Mouse (Mus musculus) limb, embryonic 13.5 days (tissue): ENCODE measurements around the gene Kcnc1. TPM values are rescaled to one million over a fixed set of nuclear protein-coding genes. Genes with fewer than 3 reads are reported as not detected.
A peak's percentile ranks its signal among the peaks of the same experiment; 100 is the strongest.

ENCODE experiments used
- ATAC-seq: fragments of 200-750 bp; cut with Nextera tagmentation; 2 replicates; pipeline ENCODE4 v1.8.0; 2017; ENCODE audit warnings: low read depth, moderate number of reproducible peaks, moderate TSS enrichment; ENCODE audit not compliant: low FRiP score
- H3K27ac ChIP-seq: fragments of 300-500 bp; sonication (generic); 2 replicates; pipeline ENCODE4 v1.5.1; 2015; ENCODE audit warnings: inconsistent platforms, mild to moderate bottlenecking, moderate library complexity
- H3K27me3 ChIP-seq: fragments of 300-500 bp; sonication (generic); 2 replicates; pipeline ENCODE4 v1.6.1; 2015; ENCODE audit warnings: mild to moderate bottlenecking, inconsistent platforms
- H3K36me3 ChIP-seq: fragments of 300-500 bp; sonication (generic); 2 replicates; pipeline ENCODE4 v1.6.1; 2015; ENCODE audit warnings: inconsistent platforms, mild to moderate bottlenecking, moderate library complexity
- H3K4me1 ChIP-seq: fragments of 300-500 bp; sonication (generic); 2 replicates; pipeline ENCODE4 v1.6.1; 2015; ENCODE audit warnings: inconsistent platforms
- H3K4me2 ChIP-seq: fragments of 300-500 bp; sonication (generic); replicated peaks from 2 replicates; pipeline ENCODE4 v1.6.1; 2015; ENCODE audit warnings: inconsistent platforms, mild to moderate bottlenecking, moderate library complexity
- H3K4me3 ChIP-seq: fragments of 300-500 bp; sonication (generic); 2 replicates; pipeline ENCODE4 v1.5.1; 2015; ENCODE audit warnings: moderate library complexity, mild to moderate bottlenecking, inconsistent platforms
- H3K9ac ChIP-seq: fragments of 300-500 bp; sonication (generic); 2 replicates; pipeline ENCODE4 v1.6.1; 2015; ENCODE audit warnings: mild to moderate bottlenecking, inconsistent platforms
- H3K9me3 ChIP-seq: fragments of 300-500 bp; sonication (generic); 2 replicates; pipeline ENCODE4 v1.6.1; 2016; ENCODE audit warnings: inconsistent platforms
- WGBS: fragments of 180-500 bp; shearing (Covaris S2); methylation state at CpG from one replicate; pipeline ENCODE4 v1.1.7; 2015; 5-methylcytosine and 5-hydroxymethylcytosine counted together
- polyA plus RNA-seq: library from polyadenylated mRNA; unstranded; fragments of >200 nt; fragmentation: Nextera tagmentation; extraction: Ambion mirVana; gene quantifications from 2 replicates; pipeline ENCODE4 v1.2.1, GENCODE M21; 2015

Kcnc1 gene
- polyA plus RNA-seq, 1 experiment from 2014 or later: 0.60 TPM

- under 1% methylated on average over 33 of the region's 33 CpGs for WGBS
- Histone ChIP-seq H3K9me3 (no peaks in the 10 kb centered on the region), H3K4me1 (peaks cover 19% of the 10 kb centered on the region), H3K27ac (no peak overlapping the region; the same call in 1 of the 2 replicates), H3K9ac (peak overlapping the region; percentile 46), H3K27me3 (peaks cover 93% of the 10 kb centered on the region), H3K4me2 (peak overlapping the region; percentile 55), H3K4me3 (peak overlapping the region; percentile 37), H3K36me3 (no peaks in the 10 kb centered on the region)
- ATAC-seq: no peak
These were observed 19.3 kb upstream of the Kcnc1 start for GRCm38 (mm10) chr7:46377008-46377346.

GRCm38 (mm10) chr7:46378123-46378522, 18.2 kb upstream of the Kcnc1 start:
- peaks cover 19% of the 10 kb centered on the region for H3K4me1 ChIP-seq
- no peaks in the 10 kb centered on the region for H3K9me3 ChIP-seq
- 3% methylated on average over 22 of the region's 22 CpGs for WGBS
- peak overlapping the region; percentile 36; the same call in 1 of the 2 replicates for H3K9ac ChIP-seq
- ATAC-seq: no peak
- H3K27ac ChIP-seq: no peak overlapping the region; the same call in 1 of the 2 replicates
- H3K4me3 ChIP-seq: peak overlapping the region; percentile 37
- H3K36me3 ChIP-seq: no peaks in the 10 kb centered on the region
- H3K27me3 ChIP-seq: peaks cover 83% of the 10 kb centered on the region
- H3K4me2 ChIP-seq: peak overlapping the region; percentile 55

- Histone ChIP-seq H3K4me3 (no peak overlapping the region), H3K4me2 (peak overlapping the region; percentile 55; the same call in 1 of the 2 replicates)
- no peak for ATAC-seq
These were observed 17.3 kb upstream of the Kcnc1 start for GRCm38 (mm10) chr7:46378983-46379382.

GRCm38 (mm10) chr7:46380625-46381024, 15.7 kb upstream of the Kcnc1 start:
- H3K4me2 ChIP-seq: no peak overlapping the region
- no peak overlapping the region for H3K4me3 ChIP-seq
- H3K9me3 ChIP-seq: no peaks in the 10 kb centered on the region
- H3K9ac ChIP-seq: no peak overlapping the region
- WGBS: 65% methylated on average over 9 of the region's 9 CpGs
- H3K27ac ChIP-seq: no peak overlapping the region
- no peak for ATAC-seq
- peaks cover 19% of the 10 kb centered on the region for H3K4me1 ChIP-seq
- peaks cover 59% of the 10 kb centered on the region for H3K27me3 ChIP-seq
- H3K36me3 ChIP-seq: no peaks in the 10 kb centered on the region

More at GRCm38 (mm10) chr7:46378983-46379382, 17.3 kb upstream of the Kcnc1 start:
- Histone ChIP-seq H3K27ac (no peak overlapping the region), H3K9me3 (no peaks in the 10 kb centered on the region), H3K36me3 (no peaks in the 10 kb centered on the region), H3K4me1 (peaks cover 19% of the 10 kb centered on the region), H3K9ac (no peak overlapping the region), H3K27me3 (peaks cover 75% of the 10 kb centered on the region)
- 8% methylated on average over 16 of the region's 16 CpGs for WGBS

- Histone ChIP-seq H3K4me1 (no peaks in the 10 kb centered on the region), H3K36me3 (no peaks in the 10 kb centered on the region), H3K4me2 (no peak overlapping the region), H3K9me3 (no peaks in the 10 kb centered on the region), H3K9ac (no peak overlapping the region), H3K27me3 (peaks cover 14% of the 10 kb centered on the region), H3K4me3 (no peak overlapping the region), H3K27ac (no peak overlapping the region)
- no peak for ATAC-seq
- 90% methylated on average over 3 of the region's 3 CpGs for WGBS
These were observed 8.9 kb upstream of the Kcnc1 start for GRCm38 (mm10) chr7:46387430-46387829.

- H3K4me2 ChIP-seq: no peak overlapping the region
- ATAC-seq: no peak
- no peak overlapping the region for H3K4me3 ChIP-seq
- no peaks in the 10 kb centered on the region for H3K36me3 ChIP-seq
- peaks cover 31% of the 10 kb centered on the region for H3K27me3 ChIP-seq
- H3K27ac ChIP-seq: no peak overlapping the region
- H3K9me3 ChIP-seq: no peaks in the 10 kb centered on the region
- no peaks in the 10 kb centered on the region for H3K4me1 ChIP-seq
- H3K9ac ChIP-seq: no peak overlapping the region
- WGBS: 69% methylated on average over 10 of the region's 10 CpGs
These were observed 6.7 kb upstream of the Kcnc1 start for GRCm38 (mm10) chr7:46389456-46390085.

GRCm38 (mm10) chr7:46390226-46390625, 6.1 kb upstream of the Kcnc1 start:
- no peaks in the 10 kb centered on the region for H3K4me1 ChIP-seq
- WGBS: 68% methylated on average over 4 of the region's 4 CpGs
- H3K36me3 ChIP-seq: no peaks in the 10 kb centered on the region
- H3K4me2 ChIP-seq: no peak overlapping the region
- H3K9ac ChIP-seq: no peak overlapping the region
- H3K9me3 ChIP-seq: no peaks in the 10 kb centered on the region
- peaks cover 38% of the 10 kb centered on the region for H3K27me3 ChIP-seq
- no peak overlapping the region for H3K27ac ChIP-seq
- no peak for ATAC-seq
- no peak overlapping the region for H3K4me3 ChIP-seq

- no peaks in the 10 kb centered on the region for H3K9me3 ChIP-seq
- H3K36me3 ChIP-seq: no peaks in the 10 kb centered on the region
- H3K4me3 ChIP-seq: no peak overlapping the region
- H3K4me2 ChIP-seq: no peak overlapping the region
- H3K9ac ChIP-seq: no peak overlapping the region
- 62% methylated on average over 5 of the region's 5 CpGs for WGBS
- peaks cover 50% of the 10 kb centered on the region for H3K27me3 ChIP-seq
- no peak for ATAC-seq
- H3K27ac ChIP-seq: no peak overlapping the region
- H3K4me1 ChIP-seq: peaks cover 10% of the 10 kb centered on the region
These were observed 4.6 kb upstream of the Kcnc1 start for GRCm38 (mm10) chr7:46391701-46392100.

GRCm38 (mm10) chr7:46393116-46393515, 3.2 kb upstream of the Kcnc1 start:
- Histone ChIP-seq H3K9ac (no peak overlapping the region), H3K4me1 (peaks cover 18% of the 10 kb centered on the region), H3K27ac (no peak overlapping the region), H3K27me3 (peaks cover 62% of the 10 kb centered on the region), H3K4me3 (no peak overlapping the region), H3K36me3 (no peaks in the 10 kb centered on the region), H3K4me2 (no peak overlapping the region), H3K9me3 (no peaks in the 10 kb centered on the region)
- 0% methylated on average over 2 of the region's 2 CpGs for WGBS
- peak; percentile 33; the same call in 1 of the 2 replicates for ATAC-seq

- H3K27ac ChIP-seq: no peak overlapping the region
- ATAC-seq: no peak
- no peak overlapping the region for H3K4me2 ChIP-seq
- H3K4me1 ChIP-seq: peaks cover 18% of the 10 kb centered on the region
- WGBS: 29% methylated on average over 12 of the region's 12 CpGs
- no peaks in the 10 kb centered on the region for H3K36me3 ChIP-seq
- H3K27me3 ChIP-seq: peaks cover 70% of the 10 kb centered on the region
- no peak overlapping the region for H3K4me3 ChIP-seq
- no peak overlapping the region for H3K9ac ChIP-seq
- H3K9me3 ChIP-seq: no peaks in the 10 kb centered on the region
These were observed 2.4 kb upstream of the Kcnc1 start for GRCm38 (mm10) chr7:46393718-46394511.

GRCm38 (mm10) chr7:46394933-46395332, 1.4 kb upstream of the Kcnc1 start:
- no peak for ATAC-seq
- H3K9ac ChIP-seq: no peak overlapping the region
- no peaks in the 10 kb centered on the region for H3K36me3 ChIP-seq
- H3K27ac ChIP-seq: no peak overlapping the region
- H3K9me3 ChIP-seq: no peaks in the 10 kb centered on the region
- H3K4me2 ChIP-seq: no peak overlapping the region
- peaks cover 18% of the 10 kb centered on the region for H3K4me1 ChIP-seq
- peaks cover 80% of the 10 kb centered on the region for H3K27me3 ChIP-seq
- WGBS: 66% methylated on average over 4 of the region's 4 CpGs
- H3K4me3 ChIP-seq: no peak overlapping the region

- WGBS: 24% methylated on average over 6 of the region's 6 CpGs
- no peak for ATAC-seq
- H3K36me3 ChIP-seq: no peaks in the 10 kb centered on the region
- peaks cover 86% of the 10 kb centered on the region for H3K27me3 ChIP-seq
- H3K4me1 ChIP-seq: peaks cover 18% of the 10 kb centered on the region
- peak overlapping the region; percentile 51 for H3K4me3 ChIP-seq
- H3K9ac ChIP-seq: no peak overlapping the region
- no peaks in the 10 kb centered on the region for H3K9me3 ChIP-seq
- peak overlapping the region; percentile 96 for H3K4me2 ChIP-seq
- no peak overlapping the region for H3K27ac ChIP-seq
These were observed 726 bp upstream of the Kcnc1 start for GRCm38 (mm10) chr7:46395571-46395970.
